Mouse (Mus musculus) yolk sac, embryonic 10.5 days (tissue): ENCODE data around the gene Sipa1l2.
"Not testable (repeated sequence)": the region's sequence is repeated elsewhere in the genome, so short reads cannot be mapped to it uniquely, and the experiment has no call there.

ENCODE experiments used
- DNase-seq: peaks from one replicate; pipeline ENCODE4 v3.0.0-alpha.2; 2017; ENCODE audit warnings: low spot score

The Sipa1l2 gene

GRCm38 (mm10) chr8:125401350-125401749 is 168.3 kb downstream of the Sipa1l2 start:
- DNase-seq = no peak

DNA sequence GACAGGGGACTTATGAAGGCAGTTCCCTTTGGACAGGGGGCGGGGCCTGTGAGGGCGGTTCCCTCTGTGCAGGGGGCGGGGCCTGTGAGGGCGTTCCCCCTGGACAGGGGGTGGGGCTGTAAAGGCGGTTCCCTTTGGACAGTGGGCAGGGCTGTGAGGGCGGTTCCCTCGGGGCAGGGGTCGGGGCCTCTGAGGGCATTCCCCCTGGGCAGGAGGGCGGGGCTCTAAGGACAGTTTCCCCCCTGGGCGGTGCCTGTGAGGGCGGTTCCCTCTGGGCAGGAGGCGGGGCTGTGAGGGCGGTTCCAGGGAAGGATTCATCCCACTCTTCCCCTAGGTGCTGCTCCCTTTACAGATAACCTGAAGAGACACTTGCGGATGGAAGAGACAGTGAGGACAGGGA is 171.6 kb downstream of the Sipa1l2 start:
- no peak for DNase-seq

GRCm38 (mm10) chr8:125395682-125396081 is 173.9 kb downstream of the Sipa1l2 start:
- DNase-seq = not testable (repeated sequence)

DNA sequence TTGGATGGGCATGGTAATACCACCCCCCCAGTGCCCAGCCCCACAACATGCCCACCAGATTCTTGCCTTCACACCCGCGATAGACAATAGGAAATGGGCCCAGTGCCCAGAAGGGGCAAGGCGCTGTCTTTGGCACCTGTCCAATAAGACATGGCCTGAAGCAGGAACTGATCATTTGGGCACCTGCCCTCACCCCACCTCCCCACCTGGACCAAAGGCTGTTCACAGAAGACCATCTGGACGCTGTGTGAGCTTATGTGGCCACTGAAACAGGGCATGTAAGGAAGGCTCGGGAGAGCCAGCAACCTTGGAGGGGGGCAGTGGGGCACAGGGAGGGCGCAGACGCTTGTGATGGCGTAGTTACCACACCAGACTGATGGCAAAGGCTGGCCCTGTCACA is 174.6 kb downstream of the Sipa1l2 start:
- no peak for DNase-seq

DNA sequence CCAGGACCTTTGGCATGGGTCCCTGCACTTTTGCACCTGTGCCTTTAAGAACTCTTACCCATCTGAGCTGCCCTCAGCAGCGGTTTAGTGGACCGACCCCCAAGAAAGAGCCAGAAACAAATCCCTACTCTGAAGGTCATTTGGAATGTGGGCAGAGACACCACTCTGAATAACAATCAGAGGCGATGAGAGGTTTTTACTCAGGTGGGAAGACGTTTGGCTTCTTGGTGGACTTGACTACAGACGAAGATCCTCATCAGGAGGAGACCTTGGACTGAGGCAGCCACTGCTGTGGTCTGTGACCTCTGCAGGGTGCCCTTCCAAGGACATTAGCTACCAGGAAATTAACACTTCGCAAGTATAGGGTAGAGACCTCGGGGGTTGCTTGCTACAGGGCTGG is 177.9 kb downstream of the Sipa1l2 start:
- no peak for DNase-seq

DNA sequence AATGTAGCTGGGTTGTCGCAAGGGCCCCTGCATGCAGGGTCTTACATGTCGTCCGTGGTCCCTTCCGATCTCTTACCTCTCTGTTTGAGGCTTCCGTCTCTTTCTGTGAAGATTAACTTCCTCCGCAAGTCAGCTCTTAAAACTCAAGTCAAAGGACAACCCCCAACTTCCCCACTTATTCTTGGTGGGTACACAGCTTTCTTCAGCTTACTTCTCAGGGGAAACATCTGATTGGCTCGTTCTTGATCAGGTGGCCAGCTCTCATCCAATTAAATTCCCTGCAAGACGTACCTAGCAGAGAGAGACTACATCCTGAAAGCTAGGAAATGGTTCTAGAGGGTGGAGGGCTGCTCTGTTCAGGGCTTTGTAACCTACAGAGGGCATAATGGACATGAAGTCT is 178.3 kb downstream of the Sipa1l2 start:
- no peak for DNase-seq

GRCm38 (mm10) chr8:125390506-125390895 is 179.1 kb downstream of the Sipa1l2 start:
- no peak for DNase-seq

DNA sequence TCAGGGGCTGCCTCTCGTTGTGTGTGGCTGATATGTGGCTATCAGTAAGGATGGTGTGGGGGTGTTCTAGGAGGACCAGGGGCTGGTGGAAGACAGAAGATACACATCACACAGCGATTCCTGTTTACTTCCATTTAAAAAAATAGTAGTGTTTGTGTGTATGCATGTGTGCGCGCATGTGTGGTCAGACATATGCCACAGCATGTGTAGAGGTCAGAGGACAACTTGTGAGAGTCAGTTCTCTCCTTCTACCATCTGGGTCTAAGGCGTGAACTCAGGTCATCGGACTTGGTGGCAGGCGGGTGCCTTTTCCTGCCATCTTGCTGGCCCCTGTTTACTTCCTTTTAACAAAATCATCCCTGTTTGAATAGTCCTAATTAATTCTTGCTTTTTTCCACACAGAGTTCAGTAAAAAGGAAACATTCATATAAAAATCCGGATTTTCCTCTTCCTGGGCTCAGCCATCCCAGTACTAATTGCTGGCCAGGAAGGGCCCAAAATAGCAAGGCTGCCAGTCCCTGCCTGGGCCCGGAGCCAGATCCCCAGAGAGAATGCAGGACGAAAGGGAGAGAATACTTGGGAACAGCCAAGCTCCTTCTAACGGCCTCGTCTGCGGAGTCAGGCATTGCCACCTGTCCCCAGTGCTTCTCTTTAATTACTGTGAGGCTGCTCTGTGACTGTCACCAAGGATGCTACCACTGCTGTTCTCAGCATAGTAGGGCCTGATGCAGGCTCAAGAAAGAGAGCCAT is 179.7 kb downstream of the Sipa1l2 start:
- no peak for DNase-seq

GRCm38 (mm10) chr8:125389280-125389679 is 180.3 kb downstream of the Sipa1l2 start:
- no peak for DNase-seq

- DNase-seq = no peak
Measured at GRCm38 (mm10) chr8:125388404-125389180, 181.0 kb downstream of the Sipa1l2 start.

GRCm38 (mm10) chr8:125385519-125386150 is 184.0 kb downstream of the Sipa1l2 start:
- peak; percentile 38 for DNase-seq

DNA sequence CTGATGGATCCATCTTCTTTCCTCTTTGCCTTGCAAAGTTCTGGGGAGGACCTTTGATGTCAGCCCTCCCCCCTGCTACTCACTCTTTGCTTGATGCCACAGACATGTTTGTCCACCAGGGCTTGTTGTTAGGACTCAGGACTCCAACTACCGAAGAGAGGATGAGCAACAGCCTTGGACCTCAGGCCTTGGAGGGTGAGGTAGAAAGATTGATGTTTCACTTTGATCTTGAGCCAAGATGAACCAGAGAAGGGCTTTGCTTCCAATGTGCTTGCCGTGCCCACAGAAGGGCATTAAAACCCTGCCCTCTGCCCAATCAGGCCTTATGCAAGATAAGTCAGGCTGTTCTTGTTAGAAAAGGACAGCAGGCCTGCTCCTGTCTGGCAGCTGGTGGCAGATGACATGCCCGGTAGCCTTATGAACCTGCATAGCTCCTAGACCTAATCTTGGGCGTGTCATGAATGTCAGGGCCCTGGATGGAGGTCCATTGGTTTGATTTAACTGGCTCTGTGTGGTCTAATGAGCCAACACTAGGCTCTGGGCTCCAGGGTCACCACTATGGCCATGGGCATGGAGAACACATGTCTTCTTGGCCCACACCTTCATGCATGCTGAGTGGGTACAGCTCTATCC is 184.9 kb downstream of the Sipa1l2 start:
- DNase-seq = no peak

DNA sequence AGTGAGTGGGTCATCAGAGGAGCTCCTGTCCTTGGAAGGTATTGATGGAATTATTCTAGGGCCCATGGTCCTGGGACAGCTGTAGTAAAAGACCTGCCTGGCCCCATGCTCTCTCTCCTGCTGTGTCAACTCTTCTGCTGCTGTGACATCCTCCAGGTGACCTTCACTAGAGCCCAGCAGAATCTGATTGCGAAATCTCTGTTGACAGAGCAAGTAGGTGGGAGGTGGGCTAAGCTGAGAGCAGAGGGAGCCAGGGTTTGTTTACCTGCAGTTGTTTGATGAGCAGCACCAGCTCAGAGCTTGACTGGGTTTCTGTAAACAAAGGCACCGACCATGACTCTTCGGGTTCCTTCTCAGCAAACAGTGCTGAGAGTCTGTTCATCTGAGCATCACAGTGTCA is 187.9 kb downstream of the Sipa1l2 start:
- DNase-seq = peak; percentile 88

DNA sequence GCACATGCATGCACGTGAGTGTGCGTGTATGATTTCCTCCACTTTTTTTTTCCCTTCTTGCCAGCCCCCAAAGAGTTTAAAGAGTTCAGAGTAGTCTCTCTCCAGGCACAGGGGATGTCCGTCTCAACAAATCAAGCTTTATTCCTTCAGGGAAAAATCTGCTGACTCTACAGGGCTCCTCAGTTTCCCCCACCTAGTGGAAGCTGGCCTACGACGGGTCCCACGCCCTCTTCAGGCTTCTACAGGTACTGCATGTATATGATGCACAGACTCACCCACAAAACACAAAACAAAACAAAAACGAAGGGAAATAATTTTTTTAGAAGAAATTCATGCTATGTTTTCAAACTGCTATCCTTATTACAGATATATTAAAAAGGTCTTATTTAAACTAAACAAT is 189.7 kb downstream of the Sipa1l2 start:
- no peak for DNase-seq

- DNase-seq = peak; percentile 68
Measured at GRCm38 (mm10) chr8:125379156-125379555, 190.5 kb downstream of the Sipa1l2 start.

GRCm38 (mm10) chr8:125377704-125378103 is 191.9 kb downstream of the Sipa1l2 start:
- DNase-seq = no peak

GRCm38 (mm10) chr8:125376448-125376845 is 193.2 kb downstream of the Sipa1l2 start:
- no peak for DNase-seq

DNA sequence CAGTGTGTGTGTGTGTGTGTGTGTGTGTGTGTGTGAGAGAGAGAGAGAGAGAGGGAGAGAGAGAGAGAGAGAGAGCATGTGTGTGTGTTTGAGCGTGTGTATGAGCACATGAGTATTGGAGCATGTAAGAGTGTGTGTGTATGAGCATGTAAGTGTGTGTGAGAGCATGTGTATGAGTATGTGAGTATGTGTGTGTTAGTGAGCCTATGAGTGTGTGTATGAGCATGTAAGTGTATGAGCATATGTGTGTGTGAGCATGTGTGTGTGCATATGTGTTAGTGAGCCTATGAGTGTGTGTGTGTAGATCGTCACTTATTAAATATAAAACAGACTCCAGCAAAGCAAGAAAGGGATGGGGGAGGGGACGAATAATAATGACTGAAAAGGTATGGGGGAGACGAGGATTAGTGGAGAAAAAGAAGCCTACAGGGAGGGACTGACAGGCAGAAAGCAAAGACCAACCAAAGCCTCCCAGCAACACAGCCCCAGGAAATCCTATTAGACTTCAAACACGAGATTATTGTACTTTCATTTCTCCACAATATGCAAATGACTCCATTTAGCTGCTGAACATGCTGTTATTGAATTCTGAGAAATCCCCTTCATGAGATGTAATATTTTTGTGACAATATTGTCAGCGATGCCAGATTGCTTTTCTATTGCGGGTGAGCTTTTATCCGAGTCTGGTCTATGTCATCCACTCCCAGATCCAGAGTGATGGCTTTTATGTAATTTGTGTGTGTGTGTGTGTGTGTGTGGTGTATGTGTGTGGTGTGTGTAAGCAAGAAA is 193.8 kb downstream of the Sipa1l2 start:
- no peak for DNase-seq

DNA sequence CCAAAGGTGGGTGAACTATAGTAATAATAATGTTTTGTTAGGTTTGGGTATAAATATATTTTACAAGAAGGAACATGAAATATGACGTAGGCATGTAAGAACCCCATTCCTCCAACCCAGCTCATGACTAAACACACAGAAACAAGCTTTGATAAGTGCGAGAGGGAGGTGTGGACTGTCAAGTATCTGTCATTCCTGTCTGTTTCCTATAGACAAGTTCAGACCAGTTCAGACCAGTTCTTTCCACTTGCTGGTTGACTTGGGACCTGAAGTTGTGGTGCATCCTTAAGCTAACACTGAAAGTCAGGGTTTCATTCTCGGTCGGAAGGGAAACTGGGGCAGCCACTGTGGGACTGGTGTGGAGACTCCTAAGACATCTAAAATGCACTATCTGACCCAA is 197.0 kb downstream of the Sipa1l2 start:
- DNase-seq = no peak

- DNase-seq = no peak
Measured at GRCm38 (mm10) chr8:125369491-125370236, 199.9 kb downstream of the Sipa1l2 start.
